Mouse (Mus musculus) heart, postnatal 36 days (tissue): ENCODE data around the gene Spata13. TPM values are rescaled to one million over a fixed set of nuclear protein-coding genes. Genes with fewer than 3 reads are reported as not detected.

ENCODE experiments used
- DNase-seq, 2 experiments: peaks; one replicate each; pipeline ENCODE4 v3.0.0; 2021 to 2022
- intact Hi-C: fragments of 180-260 bp; cut with DNase I; formaldehyde crosslinking; loops from one replicate; pipeline ENCODE4 v1.15.1; 2025
- total RNA-seq, 2 experiments: library from RNA; stranded (reverse); gene quantifications; 2 replicates each; pipeline ENCODE4 v1.2.3; 2021

Spata13 gene
- total RNA-seq, 2 experiments from 2014 or later: 13.5 to 16.4 TPM

DNA sequence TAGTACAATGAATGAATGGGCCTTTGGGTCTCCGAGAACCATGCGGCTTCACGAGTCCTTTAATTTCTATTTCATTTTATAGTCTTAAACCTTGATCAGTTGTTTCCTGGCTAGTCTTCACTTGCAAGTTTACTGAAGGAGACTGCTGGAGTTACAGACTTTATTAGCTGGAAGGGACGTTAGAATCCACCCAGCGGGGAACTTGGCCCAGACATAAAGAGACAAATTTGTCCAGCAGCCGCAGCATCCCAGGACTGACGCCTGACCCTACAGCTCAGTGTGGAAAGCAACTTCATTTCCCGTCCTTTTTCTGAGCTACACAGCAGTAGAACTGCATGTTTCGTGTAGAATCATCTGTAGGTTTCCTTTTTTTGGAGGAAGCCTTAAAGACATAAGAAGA is 3.2 kb downstream of the Spata13 start:
- DNase-seq: no peak
- intact Hi-C loops: loop anchor here (2.0 to 5.0 kb wide), 4 partner anchors 40 to 110 kb away; no protein-coding TSS in a partner anchor

DNA sequence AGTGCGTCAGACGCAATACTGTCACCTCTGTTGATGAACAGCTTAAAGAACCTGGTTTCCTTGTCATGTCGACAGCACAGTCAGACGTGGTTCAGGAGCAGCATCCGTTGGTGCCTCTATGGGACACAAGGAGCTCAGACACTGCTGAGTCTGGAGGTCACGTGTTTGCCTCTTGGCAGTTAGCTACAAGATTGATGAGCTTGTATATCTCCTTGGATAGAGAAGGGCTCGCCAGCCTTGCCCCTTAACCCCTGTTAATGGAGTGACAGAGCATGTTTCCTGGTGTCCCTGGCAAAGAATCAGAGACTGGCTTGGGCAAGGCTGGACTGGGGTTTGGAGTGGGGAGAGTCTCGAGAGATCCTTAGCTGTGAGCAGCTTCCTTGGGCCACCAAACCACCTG is 4.4 kb downstream of the Spata13 start:
- DNase-seq: no peak
- intact Hi-C loops: loop anchor here (5.0 kb wide), 3 partner anchors 41 to 111 kb away; no protein-coding TSS in a partner anchor

DNA sequence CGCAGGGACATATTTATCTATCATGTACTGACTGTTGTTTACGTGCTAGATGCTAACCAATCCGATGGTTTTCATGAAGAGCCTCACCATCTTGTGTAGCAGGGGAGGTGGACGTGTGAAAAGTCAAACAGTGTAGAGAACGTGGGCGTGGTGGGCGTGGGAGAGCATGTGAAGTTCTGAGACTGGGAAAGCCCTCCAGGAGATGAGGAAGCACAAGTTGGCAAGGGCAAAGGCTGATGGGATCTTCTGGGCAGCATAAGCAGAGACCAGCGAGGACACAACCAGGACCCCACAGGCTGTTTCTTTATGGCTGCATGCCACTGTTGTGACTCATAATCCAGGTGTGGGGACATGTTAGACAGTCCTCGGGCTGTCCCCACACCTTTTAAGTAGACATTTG is 5.4 kb downstream of the Spata13 start:
- intact Hi-C loops: loop anchor here (5.0 kb wide), 3 partner anchors 42 to 112 kb away; no protein-coding TSS in a partner anchor

GRCm38 (mm10) chr14:60641120-60641519 is 7.3 kb downstream of the Spata13 start:
- intact Hi-C loops: no loop called here
- no peak for DNase-seq

More for the DNA sequence above, 5.4 kb downstream of the Spata13 start:
- no peak for DNase-seq

- intact Hi-C loops: no loop called here
- DNase-seq: no peak
These were observed 8.3 kb downstream of the Spata13 start for GRCm38 (mm10) chr14:60642131-60642530.

- DNase-seq: no peak
- intact Hi-C loops: no loop called here
These were observed 9.5 kb downstream of the Spata13 start for GRCm38 (mm10) chr14:60643098-60643870.

DNA sequence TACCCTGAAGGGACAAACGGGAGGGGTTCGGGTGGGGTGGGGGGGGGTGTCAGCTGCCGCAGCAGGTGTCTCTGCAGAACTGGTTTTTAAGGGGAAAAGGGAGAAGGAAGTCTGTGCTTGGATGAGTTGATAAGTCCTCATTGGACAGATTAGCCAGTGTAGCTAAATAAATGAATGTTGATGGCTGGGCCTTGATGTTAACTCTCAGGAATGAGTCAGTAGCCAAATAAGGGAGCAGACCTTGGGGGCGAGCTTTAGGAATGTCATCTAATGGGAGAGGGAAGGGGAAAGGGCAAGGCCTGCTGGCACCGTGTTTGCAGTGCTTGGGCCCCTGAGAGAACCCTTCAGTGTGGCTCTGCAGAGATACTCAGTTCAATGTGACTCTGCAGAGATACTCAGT is 12.6 kb downstream of the Spata13 start:
- DNase-seq: no peak
- intact Hi-C loops: no loop called here

- intact Hi-C loops: no loop called here
- DNase-seq: no peak
These were observed 14.1 kb downstream of the Spata13 start for GRCm38 (mm10) chr14:60647885-60648284.

- intact Hi-C loops: no loop called here
These were observed 15.2 kb downstream of the Spata13 start for GRCm38 (mm10) chr14:60648956-60649355.

DNA sequence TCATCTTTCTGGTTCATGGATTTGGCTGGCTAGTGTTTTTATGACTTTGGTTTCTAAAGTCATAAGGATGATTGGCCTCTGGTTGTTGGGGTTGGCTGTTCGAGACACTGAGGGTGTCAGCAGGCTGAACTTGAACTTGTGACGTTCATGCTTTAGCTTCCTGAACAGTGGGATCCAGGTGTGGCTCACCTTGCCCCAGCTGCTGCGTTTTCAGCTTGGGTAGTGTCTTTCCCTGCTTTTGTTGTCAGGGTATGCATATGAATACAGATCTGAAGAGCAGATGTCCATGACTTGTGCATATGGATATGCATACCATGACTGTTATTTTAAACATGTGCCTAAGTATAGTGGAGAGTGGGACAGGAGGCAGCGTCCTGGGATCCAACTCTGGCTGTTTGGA is 19.4 kb downstream of the Spata13 start:
- DNase-seq: no peak
- intact Hi-C loops: no loop called here

More at GRCm38 (mm10) chr14:60648956-60649355, 15.2 kb downstream of the Spata13 start:
- no peak for DNase-seq

DNA sequence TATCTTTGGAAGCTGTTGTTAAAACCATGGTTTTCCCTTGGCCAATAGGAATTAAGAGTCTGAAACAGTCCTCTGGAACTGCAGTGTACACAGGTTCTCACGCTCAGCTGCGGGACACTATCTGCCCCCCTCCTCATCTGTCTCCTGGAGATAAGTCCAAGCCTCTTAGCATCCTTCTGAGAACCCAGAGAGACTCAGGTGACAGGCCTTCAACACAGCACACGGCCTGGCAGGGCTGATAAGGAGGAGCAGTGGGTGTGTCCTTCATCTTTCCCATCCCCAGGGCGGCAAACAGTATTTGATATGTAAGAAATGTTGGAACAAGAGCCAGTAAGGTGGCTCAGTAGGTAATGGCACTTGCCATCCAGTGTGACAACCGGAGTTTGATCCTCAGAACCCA is 20.2 kb downstream of the Spata13 start:
- DNase-seq: no peak
- intact Hi-C loops: no loop called here

DNA sequence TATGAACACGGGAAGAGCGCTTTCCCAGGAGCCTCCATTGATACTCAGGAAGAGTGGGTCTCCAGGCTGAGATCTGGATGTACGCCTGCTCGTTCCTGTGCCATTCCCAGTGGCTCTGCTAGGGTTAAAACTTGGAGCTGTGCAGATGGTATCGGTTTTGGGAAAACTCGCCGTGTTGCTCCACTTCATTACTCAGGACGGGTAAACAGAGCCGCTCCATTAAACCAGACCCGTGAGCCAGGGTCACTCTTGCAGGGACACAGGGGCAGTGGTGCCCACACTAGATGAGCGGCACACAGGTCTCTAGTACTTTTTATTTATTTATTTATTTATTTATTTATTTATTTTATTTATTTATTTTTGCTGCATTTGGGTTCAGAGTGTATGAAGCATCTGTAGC is 20.9 kb downstream of the Spata13 start:
- intact Hi-C loops: no loop called here
- no peak for DNase-seq

- intact Hi-C loops: no loop called here
- DNase-seq: peak; percentile 60 to 67
These were observed 22.3 kb downstream of the Spata13 start for GRCm38 (mm10) chr14:60655941-60656700.

DNA sequence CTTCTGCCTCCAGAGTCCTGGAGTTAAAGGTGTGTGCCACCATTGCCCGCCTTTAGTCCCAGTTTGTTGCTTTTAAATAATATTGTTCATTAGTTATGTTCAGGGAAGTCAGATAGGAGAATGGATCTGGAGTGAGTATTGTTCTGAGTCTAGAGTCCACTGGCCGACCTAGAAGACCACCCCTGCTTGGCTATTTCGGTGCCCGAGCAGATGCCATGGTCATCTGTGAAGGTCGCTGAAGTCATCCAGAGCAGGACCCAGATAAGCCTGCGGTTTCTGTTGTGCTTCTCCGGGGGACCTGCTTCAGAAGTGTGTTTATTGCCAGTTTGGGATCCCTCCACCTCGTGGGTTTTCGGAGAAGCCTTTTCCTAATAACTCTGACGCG is 22.9 kb downstream of the Spata13 start:
- intact Hi-C loops: no loop called here

GRCm38 (mm10) chr14:60657891-60658290 is 24.1 kb downstream of the Spata13 start:
- DNase-seq: no peak
- intact Hi-C loops: no loop called here

More for the DNA sequence above, 22.9 kb downstream of the Spata13 start:
- DNase-seq: no peak

DNA sequence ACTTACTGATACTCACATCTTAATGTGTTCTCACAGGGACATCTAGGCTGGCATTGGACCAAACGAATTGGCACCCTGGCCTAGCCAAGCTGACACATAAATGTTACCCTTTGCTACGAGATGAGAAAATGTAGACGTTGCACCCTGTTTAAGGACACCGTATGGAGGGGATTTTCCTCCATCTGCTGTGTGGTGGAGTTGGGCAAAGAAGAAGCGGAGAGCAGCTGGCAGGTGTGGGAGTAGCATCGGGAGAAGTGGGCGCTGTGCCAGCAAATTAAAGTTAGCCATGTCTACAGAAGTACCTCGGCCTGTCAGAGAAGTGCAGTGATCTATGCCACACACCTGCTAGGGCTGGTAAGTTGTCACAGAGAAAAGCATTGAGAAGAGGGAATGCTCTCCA is 25.7 kb downstream of the Spata13 start:
- DNase-seq: no peak
- intact Hi-C loops: no loop called here

- intact Hi-C loops: no loop called here
These were observed 26.8 kb downstream of the Spata13 start for GRCm38 (mm10) chr14:60660591-60660990.

DNA sequence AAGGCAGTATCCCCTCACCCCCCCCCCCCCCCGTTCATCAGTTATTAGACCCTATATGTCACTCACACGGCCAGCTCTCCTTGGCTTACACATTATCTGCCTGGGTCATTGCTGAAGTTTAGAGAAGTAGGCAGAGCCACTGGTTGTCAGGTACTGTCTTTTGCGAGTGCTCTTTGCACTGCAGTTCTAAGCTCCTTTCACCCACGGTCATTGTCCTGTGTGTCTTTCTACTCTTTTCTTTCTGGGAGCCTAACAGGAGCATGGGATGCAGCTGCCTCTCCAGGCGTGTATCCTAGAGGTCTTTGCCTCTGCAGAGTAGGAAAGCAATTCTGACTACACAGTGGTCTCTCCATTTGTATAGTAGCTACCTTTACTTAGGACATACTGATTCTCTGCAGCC is 27.5 kb downstream of the Spata13 start:
- DNase-seq: no peak
- intact Hi-C loops: no loop called here

More at GRCm38 (mm10) chr14:60660591-60660990, 26.8 kb downstream of the Spata13 start:
- DNase-seq: no peak

- intact Hi-C loops: no loop called here
- DNase-seq: no peak
These were observed 29.6 kb downstream of the Spata13 start for GRCm38 (mm10) chr14:60663309-60663940.

- intact Hi-C loops: loop anchor here (2.0 kb wide), 1 partner anchor 14 kb away; no protein-coding TSS in a partner anchor
- no peak for DNase-seq
These were observed 30.8 kb downstream of the Spata13 start for GRCm38 (mm10) chr14:60664641-60665040.

GRCm38 (mm10) chr14:60665263-60665662 is 31.5 kb downstream of the Spata13 start:
- intact Hi-C loops: loop anchor here (2.0 kb wide), 1 partner anchor 14 kb away; no protein-coding TSS in a partner anchor
- DNase-seq: no peak
